Mouse (Mus musculus): ENCODE data around the gene Phldb2.
A peak's percentile ranks its signal among the peaks of the same experiment; 100 is the strongest.

The Phldb2 gene

DNA sequence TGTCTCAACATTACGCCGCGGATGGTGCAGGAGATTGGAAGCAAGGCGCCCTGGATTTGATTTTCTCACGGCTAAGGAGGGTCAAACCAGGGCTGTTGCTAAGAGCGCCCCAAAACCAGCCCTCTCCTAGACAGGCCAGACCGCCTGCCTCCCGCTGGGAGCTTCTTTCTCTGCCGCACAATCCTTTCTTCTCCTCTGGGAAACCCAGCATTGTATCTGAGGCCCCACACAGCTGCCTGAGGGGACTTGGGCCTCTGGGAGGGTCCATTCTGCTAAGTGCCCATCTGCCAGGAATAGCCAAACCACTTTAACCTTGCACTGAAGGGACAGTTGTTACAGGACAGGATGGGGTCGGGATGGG is 228.7 kb downstream of the Phldb2 start:
- DNase-seq (ENCODE audit: low spot score): peak; percentile 17

DNA sequence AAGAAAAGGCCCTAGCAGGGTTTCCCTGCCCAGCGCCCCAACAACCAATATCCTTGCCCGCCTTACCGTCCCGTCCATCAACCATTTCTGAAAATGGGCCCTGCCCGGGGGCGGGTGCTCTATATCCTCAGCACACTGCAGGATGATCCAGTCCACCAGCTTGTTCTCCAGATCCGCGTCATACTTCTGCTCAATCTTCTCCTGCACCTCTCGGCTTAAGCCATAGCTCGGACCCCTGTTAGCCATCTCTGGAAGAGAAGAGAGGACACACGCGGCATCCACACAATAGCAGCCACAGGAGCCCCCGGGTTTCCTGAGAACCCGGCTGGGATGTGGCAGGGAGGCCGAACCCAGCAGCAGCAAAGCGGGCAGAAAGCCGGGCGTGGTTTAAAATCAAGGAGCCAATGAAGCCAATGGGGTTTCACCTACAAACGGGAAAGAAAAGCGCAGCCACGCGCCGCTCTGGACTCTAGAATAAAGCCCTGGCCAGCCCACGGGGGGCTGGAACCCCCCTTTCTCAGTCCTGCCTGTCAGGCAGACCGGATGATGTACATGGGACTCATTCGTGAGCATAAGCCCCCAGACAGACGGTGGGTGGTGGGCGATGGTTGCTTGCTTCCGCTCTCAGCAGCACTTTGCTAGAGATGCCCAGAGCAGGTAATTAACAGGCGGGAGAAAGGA is 229.2 kb downstream of the Phldb2 start, which contains the start of gene Tagln3:
Tagln3 (minus strand) TSS at position 548 of the 681 bp plus-strand sequence.
- DNase-seq (ENCODE audit: low spot score): peak; percentile 33

- DNase-seq (ENCODE audit: low spot score): no peak
Measured at GRCm38 (mm10) chr16:45723172-45723901, 230.1 kb downstream of the Phldb2 start.

DNA sequence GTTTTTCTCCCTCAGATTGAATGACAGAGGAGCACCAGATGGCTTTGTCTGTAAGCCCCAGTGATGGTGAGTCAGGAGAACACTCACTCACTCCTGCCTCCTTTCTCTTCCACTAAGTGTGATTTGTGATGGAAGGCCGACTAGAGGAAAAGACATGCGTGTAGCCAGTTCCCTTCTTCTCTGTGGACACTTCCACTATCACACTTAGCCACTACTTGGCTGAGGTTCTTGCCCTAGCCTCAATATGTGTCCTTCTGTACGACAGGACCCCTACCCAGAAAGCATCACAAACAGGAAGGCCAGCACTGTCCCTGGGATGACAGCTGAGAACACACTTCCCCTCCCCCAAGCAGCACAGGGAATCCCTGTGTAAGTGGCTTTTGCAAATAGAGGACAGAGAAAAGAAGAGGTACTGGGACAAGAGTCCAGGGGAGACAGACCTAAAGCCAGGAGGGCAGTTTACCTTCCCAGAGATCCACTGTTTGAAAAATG is 230.9 kb downstream of the Phldb2 start:
- no peak for DNase-seq (ENCODE audit: low spot score)

DNA sequence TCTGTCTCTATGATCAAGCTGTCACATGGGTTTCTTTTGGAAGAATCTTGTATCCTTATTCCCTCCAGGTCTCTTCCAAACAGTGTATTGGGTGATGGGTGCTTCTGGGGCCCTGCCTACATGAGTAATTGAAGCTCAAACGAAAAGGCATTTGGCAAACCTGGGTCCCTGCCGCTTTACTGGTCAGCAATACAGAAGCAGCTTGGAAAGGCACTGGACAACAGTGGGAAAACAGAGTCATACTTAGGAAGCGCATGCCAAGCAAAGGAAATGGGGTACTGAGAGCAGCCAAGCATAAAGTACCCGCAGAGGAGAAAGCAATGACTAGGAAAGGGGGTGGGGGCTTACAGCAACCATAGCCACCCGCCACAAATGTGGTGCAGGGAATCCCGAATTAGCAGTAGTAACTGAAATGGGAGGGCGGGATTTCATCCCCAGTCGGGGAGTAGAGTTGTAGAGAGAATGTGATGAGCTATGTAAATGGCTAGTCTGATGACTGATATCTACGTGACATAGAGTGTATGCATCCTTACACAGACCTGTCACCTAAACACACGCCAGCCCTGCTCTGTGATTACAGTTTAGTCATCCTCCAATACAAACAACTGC is 233.3 kb downstream of the Phldb2 start:
- DNase-seq (ENCODE audit: low spot score): no peak

DNA sequence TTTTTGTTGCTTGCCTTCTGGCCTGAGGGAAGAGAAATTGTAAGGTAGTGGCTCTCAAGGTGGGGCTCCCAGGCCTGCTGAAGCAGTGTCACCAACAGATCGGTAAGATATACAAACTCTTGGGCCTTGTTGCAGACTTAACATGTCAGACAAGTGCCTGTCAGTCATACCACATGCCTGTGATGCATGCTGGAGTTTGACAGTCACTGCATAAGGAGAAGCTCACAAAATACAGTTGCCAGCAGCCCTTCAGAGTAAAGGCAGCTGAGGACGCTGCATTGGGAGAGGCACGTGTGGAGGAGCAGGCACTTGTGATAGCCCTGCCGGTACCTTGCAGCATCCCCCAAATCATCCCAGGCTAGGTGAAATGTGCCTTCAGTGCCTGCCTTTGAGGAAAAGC is 235.1 kb downstream of the Phldb2 start:
- no peak for DNase-seq (ENCODE audit: low spot score)

- no peak for DNase-seq (ENCODE audit: low spot score)
Measured at GRCm38 (mm10) chr16:45714489-45715150, 238.8 kb downstream of the Phldb2 start.

GRCm38 (mm10) chr16:45713878-45714277 is 239.5 kb downstream of the Phldb2 start:
- no peak for DNase-seq (ENCODE audit: low spot score)

DNA sequence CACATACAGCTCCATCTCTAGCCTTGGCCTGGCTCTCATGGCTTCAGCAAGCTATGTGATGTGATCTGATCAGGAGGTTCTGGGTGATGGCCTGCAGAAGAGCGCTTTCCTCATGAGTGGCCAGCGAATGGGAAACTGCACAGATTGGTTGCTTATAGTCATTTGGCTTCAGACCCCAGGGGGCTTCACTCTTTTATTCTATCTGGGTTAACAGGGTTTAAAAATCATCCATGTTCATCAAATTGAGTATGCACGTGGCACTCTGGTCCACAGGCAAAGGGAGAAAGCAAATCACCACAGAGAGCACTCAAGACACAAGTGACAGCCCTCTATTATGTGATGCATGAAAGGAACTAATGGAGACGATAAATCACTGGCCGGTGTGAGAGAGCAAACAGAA is 240.1 kb downstream of the Phldb2 start:
- DNase-seq (ENCODE audit: low spot score): no peak

GRCm38 (mm10) chr16:45711263-45711662 is 242.1 kb downstream of the Phldb2 start:
- no peak for DNase-seq (ENCODE audit: low spot score)

DNA sequence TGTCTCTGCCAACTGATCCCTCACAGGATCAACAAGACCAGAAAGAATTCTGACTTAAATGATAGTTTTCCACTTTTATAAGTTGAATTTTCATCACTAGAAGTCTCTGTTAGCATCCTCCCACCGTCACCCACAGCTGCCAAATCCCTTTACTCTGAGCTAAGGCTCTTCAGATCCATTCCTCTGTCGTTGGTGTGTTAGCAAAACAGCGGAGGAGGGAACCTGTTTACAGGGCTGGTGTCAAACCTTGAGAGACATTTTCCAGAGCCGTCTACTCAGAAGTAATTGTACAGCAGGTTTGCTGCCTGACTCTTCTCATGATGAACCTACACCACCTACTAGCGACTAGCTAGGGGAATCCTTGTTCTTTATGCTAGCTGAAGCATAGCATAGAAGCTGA is 254.1 kb downstream of the Phldb2 start:
- no peak for DNase-seq (ENCODE audit: low spot score)

DNA sequence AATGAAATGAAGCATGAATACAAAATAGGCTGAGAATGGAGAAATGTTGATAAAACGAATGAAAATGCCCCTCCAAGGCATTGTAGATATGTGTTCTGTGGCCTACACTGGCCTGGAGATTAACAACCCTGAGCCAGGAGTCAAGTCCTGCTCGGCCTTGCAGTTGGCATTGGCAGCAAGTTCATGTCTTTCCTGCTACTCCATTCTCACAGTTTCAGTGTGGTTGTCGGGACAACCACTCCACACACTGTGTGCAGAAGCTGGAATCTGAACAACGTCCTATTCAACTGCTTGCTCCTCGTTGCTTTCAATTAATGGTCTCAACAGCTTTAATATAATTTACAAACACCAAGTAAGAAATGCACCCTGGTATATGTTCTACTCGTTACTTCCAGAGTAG is 255.4 kb downstream of the Phldb2 start:
- no peak for DNase-seq (ENCODE audit: low spot score)
